Mouse (Mus musculus) olfactory bulb, adult 2 months (tissue): ENCODE data around the gene Kazn. TPM values are rescaled to one million over a fixed set of nuclear protein-coding genes. Genes with fewer than 3 reads are reported as not detected.

ENCODE experiments used
- H3K27ac ChIP-seq: fragments of 200-500 bp; 2 replicates; pipeline ENCODE4 v1.5.1; 2012; ENCODE audit warnings: low read depth, low read length; ENCODE audit not compliant: insufficient read depth
- H3K4me1 ChIP-seq: fragments of 200-500 bp; 2 replicates; pipeline ENCODE4 v1.6.1; 2012; ENCODE audit warnings: low read length; ENCODE audit not compliant: control insufficient read depth, insufficient read depth
- H3K4me3 ChIP-seq: fragments of 200-500 bp; 2 replicates; pipeline ENCODE4 v1.5.1; 2012; ENCODE audit warnings: mild to moderate bottlenecking, low read depth, low read length, moderate library complexity; ENCODE audit not compliant: insufficient read depth
- CTCF ChIP-seq: fragments of 200-500 bp; IDR thresholded peaks from 2 replicates; pipeline ENCODE4 v1.5.1; 2012; ENCODE audit warnings: low read depth, mild to moderate bottlenecking, low read length, moderate library complexity; ENCODE audit not compliant: insufficient read depth
- POLR2A ChIP-seq: fragments of 200-500 bp; IDR thresholded peaks from 2 replicates; pipeline ENCODE4 v1.6.1; 2012; ENCODE audit warnings: mild to moderate bottlenecking, low read depth, low read length, moderate library complexity; ENCODE audit not compliant: insufficient read depth
- WGBS: fragments of 180-500 bp; shearing (Covaris S2); methylation state at CpG from one replicate; pipeline ENCODE4 v1.1.7; 2018; 5-methylcytosine and 5-hydroxymethylcytosine counted together
- polyA plus RNA-seq: library from polyadenylated mRNA; stranded (reverse); fragments of >200 nt; gene quantifications from 2 replicates; pipeline ENCODE4 v1.2.4, GENCODE M21; 2012; ENCODE audit warnings: low replicate concordance; ENCODE audit not compliant: missing spikeins, insufficient read depth, insufficient read length

Gene Kazn
- polyA plus RNA-seq, 1 experiment = not detected

GRCm38 (mm10) chr4:142149202-142149601, 90.0 kb downstream of the Kazn start:
- TF ChIP-seq POLR2A (no peak), CTCF (no peak)
- no peak overlapping the region for H3K27ac ChIP-seq
- WGBS = 91% methylated on average over 9 of the region's 9 CpGs
- no peak overlapping the region for H3K4me3 ChIP-seq
- H3K4me1 ChIP-seq = no peaks in the 10 kb centered on the region

GRCm38 (mm10) chr4:142147671-142148070, 91.5 kb downstream of the Kazn start:
- TF ChIP-seq POLR2A (no peak), CTCF (no peak)
- H3K27ac ChIP-seq = no peak overlapping the region
- H3K4me1 ChIP-seq = no peaks in the 10 kb centered on the region
- WGBS = 97% methylated on average over 10 of the region's 10 CpGs
- no peak overlapping the region for H3K4me3 ChIP-seq

- Histone ChIP-seq H3K27ac (no peak overlapping the region), H3K4me3 (no peak overlapping the region), H3K4me1 (no peaks in the 10 kb centered on the region)
- 57% methylated on average over 5 of the region's 5 CpGs for WGBS
- TF ChIP-seq CTCF = no peak
- no peak for TF ChIP-seq POLR2A
Measured at GRCm38 (mm10) chr4:142144096-142144495, 95.1 kb downstream of the Kazn start.

GRCm38 (mm10) chr4:142143290-142143689, 95.9 kb downstream of the Kazn start:
- TF ChIP-seq CTCF = no peak
- TF ChIP-seq POLR2A = no peak
- H3K4me3 ChIP-seq = no peak overlapping the region
- no peaks in the 10 kb centered on the region for H3K4me1 ChIP-seq
- 90% methylated on average over 6 of the region's 6 CpGs for WGBS
- H3K27ac ChIP-seq = no peak overlapping the region

- 90% methylated on average over 5 of the region's 5 CpGs for WGBS
- H3K4me1 ChIP-seq = no peaks in the 10 kb centered on the region
- H3K4me3 ChIP-seq = no peak overlapping the region
- TF ChIP-seq POLR2A (no peak), CTCF (no peak)
- no peak overlapping the region for H3K27ac ChIP-seq
Measured at GRCm38 (mm10) chr4:142139729-142140128, 99.5 kb downstream of the Kazn start.

GRCm38 (mm10) chr4:142138356-142139099, 100.7 kb downstream of the Kazn start:
- TF ChIP-seq POLR2A = no peak
- TF ChIP-seq CTCF = no peak
- Histone ChIP-seq H3K4me3 (no peak overlapping the region), H3K4me1 (no peaks in the 10 kb centered on the region), H3K27ac (no peak overlapping the region)
- 58% methylated on average over 9 of the region's 9 CpGs for WGBS

GRCm38 (mm10) chr4:142136766-142137503, 102.3 kb downstream of the Kazn start:
- WGBS = 88% methylated on average over 10 of the region's 10 CpGs
- Histone ChIP-seq H3K4me3 (no peak overlapping the region), H3K27ac (no peak overlapping the region), H3K4me1 (no peaks in the 10 kb centered on the region)
- TF ChIP-seq POLR2A (no peak), CTCF (no peak)

- Histone ChIP-seq H3K4me1 (no peaks in the 10 kb centered on the region), H3K4me3 (no peak overlapping the region), H3K27ac (no peak overlapping the region)
- WGBS = 99% methylated on average over 2 of the region's 2 CpGs
- TF ChIP-seq POLR2A (no peak), CTCF (no peak)
Measured at GRCm38 (mm10) chr4:142135515-142135914, 103.7 kb downstream of the Kazn start.

GRCm38 (mm10) chr4:142130162-142130561, 109.0 kb downstream of the Kazn start:
- peaks cover 6% of the 10 kb centered on the region; the same call in 1 of the 2 replicates for H3K4me1 ChIP-seq
- H3K4me3 ChIP-seq = no peak overlapping the region
- TF ChIP-seq CTCF = no peak
- no peak for TF ChIP-seq POLR2A
- no peak overlapping the region for H3K27ac ChIP-seq
- 61% methylated on average over 5 of the region's 5 CpGs for WGBS
